Mouse (Mus musculus): ENCODE results near the gene Plod1.

Plod1 gene

GRCm38 (mm10) chr4:147938148-147939096, 1.9 kb upstream of the Plod1 start:
- DNase-seq (ENCODE audit: low read depth, low spot score), result peak; percentile 19

- DNase-seq (ENCODE audit: low read depth, low spot score), result no peak
Observed at GRCm38 (mm10) chr4:147937486-147937885, 919 bp upstream of the Plod1 start.

DNA sequence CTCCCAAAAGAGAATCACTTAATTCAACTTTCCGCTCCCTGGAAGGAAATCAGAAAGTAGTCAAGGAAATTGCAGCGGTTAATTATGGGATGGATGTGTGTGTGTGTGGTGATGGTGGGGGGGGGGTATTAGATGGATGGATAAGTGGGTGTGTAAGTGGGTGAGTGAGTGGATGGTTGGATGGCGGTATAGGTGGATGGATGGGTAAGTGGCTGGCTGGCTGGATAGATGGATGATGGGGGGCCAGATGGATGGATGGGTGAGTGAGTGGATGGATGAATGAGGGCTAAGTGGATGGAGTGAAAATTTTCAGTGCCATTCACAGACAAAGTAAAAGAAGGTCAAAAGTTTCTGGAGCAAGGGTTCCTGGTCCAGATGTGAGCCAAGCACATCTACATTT, 454 bp upstream of the Plod1 start:
- no peak for DNase-seq (ENCODE audit: low read depth, low spot score)

- no peak for DNase-seq (ENCODE audit: low read depth, low spot score)
Observed at GRCm38 (mm10) chr4:147935904-147936303, 663 bp downstream of the Plod1 start.

- no peak for DNase-seq (ENCODE audit: low read depth, low spot score)
Observed at GRCm38 (mm10) chr4:147934611-147935010, 2.0 kb downstream of the Plod1 start.

DNA sequence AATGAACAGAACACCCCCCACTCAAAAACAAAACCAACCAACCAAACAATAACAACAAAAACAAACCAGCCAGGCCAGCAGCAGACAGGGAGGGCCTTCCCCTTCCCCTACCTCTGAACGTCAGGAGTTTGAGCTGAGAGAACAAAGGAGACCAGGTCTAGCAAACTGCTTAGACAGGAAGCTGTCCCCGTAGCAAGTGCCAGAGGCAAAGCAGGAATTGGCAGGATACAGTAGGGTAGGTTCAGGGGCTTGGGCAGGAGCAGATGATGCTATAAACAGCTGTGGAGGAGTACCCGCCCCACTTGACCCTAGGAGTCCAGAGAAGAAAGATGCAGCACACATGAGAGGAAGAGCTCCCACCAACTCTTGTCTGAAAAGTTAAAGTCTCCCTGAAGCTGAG, 2.4 kb downstream of the Plod1 start:
- DNase-seq (ENCODE audit: low read depth, low spot score), result no peak

- DNase-seq (ENCODE audit: low read depth, low spot score), result no peak
Observed at GRCm38 (mm10) chr4:147930946-147931345, 5.6 kb downstream of the Plod1 start.

DNA sequence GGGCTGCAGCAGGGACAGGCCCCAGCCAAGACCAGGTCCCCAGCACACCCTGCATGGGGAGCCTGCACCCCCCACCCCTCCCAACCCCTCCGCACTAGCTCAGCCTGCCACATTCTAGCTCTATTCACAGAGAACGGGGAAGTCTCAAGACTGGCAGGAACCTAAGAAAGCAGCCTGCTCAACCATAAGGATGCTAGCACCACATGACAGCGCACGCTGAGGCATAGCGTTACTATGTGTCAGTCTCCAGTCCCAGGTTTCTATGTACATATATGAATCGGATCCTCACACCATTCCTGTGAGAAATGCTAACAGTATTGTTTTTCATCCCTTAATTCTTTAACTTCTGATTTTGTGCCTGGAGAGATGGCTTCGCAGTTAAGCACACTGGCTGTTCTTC, 8.0 kb downstream of the Plod1 start:
- DNase-seq (ENCODE audit: low read depth, low spot score), result no peak

DNA sequence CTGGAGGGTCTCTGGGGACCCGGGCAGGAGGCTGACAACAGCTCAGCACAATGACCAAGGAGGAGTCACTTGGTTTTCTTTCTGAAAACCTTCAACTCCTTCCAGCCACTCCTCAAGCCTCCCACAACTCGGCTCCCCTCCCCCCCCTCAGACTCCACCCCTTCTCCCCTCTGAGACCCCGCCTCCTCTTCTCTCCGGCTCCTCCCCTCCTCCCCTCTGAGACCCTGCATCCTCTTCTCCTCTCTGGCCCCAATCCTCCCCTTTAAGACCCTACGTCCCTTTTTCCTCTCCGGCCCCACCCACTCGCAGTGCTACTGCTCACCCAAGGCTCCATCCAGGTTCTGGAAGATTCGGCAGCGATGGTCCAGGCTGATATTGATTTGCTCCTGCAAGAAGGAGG, 8.4 kb downstream of the Plod1 start:
- DNase-seq (ENCODE audit: low read depth, low spot score), result no peak

- DNase-seq (ENCODE audit: low read depth, low spot score), result no peak
Observed at GRCm38 (mm10) chr4:147927705-147928104, 8.9 kb downstream of the Plod1 start.

DNA sequence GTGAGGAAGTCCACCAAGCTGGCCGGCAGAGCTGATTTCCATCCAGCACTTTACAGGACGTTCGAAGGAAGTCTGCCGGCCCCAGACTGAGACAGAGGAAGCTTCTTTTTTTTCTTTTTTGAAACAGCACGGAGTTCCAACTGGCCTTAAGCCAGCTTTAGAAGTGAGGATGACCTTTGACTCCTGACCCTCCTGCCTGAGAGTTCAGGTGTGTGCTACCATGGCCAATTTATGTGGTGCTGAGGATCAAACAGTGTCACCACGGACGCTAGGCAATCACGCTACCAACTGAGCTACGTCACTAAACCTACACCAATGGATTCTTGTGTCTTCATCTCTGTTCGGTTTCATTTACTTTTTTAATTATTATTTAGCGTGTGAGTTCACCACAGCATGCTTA, 14.2 kb downstream of the Plod1 start:
- DNase-seq (ENCODE audit: low read depth, low spot score), result no peak

- no peak for DNase-seq (ENCODE audit: low read depth, low spot score)
Observed at GRCm38 (mm10) chr4:147920973-147921372, 15.6 kb downstream of the Plod1 start.

DNA sequence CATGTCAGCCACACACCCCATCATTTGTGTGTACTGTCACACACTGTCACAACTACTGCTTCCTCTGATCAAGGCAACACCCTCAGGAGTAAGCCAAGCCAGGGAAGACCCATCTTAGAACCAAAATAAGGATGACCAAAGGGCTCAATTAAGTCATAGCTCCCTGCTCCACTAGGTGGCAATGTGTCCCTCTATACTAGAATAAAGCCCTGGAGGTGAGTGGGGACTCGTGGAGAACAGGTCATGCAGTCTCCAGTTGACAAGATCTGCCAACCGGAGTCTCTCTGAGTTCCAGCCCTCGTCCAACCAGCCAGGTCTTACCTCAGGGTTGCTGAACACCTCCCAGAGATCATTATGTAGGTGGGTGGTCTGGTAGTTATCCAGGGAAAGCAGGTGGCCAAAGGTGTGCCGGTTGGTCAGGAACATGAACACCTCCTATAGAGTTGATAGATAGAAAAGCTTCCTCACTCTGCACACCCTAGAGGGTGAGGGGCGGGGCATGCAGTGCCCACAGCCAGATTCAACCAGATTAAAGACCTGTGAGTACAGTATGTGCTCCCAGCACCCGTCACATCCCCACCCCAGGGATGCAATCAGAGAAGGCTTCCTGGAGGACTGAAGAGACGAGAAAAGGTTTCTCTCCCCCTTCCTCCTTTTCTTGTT, 18.0 kb downstream of the Plod1 start:
- DNase-seq (ENCODE audit: low read depth, low spot score), result no peak

DNA sequence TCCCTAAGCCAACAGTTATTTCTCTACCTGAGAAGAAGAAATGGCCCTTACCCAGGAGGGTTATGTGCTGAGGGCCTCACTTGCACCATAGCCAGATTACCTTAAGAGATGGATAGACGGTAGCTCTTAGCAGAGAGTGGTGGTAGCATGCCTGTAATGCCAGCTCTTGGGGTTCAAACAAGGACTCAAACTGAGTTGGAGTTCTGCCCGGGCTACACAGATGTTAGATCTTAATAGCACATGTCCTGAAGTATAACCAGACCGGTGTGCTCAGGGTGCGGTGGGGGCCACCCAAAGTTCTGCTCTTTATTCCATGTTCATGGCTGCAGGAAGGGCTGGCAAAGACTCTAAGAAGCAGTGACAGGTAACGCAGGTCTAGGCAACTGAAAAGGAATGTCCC, 27.1 kb downstream of the Plod1 start:
- no peak for DNase-seq (ENCODE audit: low read depth, low spot score)

DNA sequence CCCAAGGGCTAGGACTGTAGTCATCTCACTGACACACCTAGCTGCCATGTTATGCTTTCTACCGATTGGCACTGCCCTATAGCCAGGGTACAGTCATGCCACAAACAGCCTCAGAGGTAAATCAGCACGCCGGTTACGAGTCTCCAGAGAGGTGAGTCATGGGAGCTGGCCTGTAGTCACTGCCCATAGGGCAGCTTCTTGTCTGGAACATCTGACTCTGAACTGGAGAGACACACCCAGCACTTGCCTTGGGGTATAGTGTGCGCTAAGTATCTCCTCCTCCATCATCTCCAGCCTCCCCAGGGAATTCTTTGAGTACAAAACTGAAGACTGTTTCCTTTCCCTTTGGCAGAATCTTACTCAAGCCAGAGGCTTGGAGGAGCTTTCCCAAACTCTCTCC, 30.3 kb downstream of the Plod1 start:
- DNase-seq (ENCODE audit: low read depth, low spot score), result no peak

DNA sequence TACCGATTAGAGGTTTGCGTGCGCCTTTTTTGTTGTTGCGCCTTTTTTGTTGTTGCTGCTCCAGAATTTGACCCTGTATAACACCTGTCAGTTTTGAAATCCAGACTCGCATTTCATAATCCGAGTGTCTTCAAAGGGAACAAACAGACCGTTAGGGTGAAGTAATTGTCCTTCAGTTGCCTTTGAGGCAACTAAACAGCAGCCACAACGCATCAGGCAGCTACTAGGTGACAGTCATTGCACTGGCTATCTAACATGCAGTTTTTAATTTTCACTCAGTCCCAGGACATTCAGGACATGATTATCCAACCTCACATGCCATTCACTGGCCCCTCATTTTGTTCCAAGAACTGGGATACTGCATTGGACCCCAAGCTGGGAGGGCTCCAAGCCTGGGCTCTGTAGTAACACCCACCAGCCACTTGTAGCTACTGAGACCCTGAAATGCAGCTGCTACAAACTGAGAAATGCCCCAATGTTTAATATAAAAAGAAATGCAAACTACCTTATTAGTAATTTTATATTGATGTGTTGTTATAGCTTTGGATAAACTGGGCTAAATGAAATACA, 31.4 kb downstream of the Plod1 start:
- DNase-seq (ENCODE audit: low read depth, low spot score), result no peak

- DNase-seq (ENCODE audit: low read depth, low spot score), result peak; percentile 83
Observed at GRCm38 (mm10) chr4:147904313-147905089, 32.1 kb downstream of the Plod1 start, which contains the start of gene Mfn2. Gene Mfn2, minus strand, starts transcription at chr4:147904704.

GRCm38 (mm10) chr4:147903601-147904000, 33.0 kb downstream of the Plod1 start:
- DNase-seq (ENCODE audit: low read depth, low spot score), result no peak

- no peak for DNase-seq (ENCODE audit: low read depth, low spot score)
Observed at GRCm38 (mm10) chr4:147902906-147903500, 33.6 kb downstream of the Plod1 start.

DNA sequence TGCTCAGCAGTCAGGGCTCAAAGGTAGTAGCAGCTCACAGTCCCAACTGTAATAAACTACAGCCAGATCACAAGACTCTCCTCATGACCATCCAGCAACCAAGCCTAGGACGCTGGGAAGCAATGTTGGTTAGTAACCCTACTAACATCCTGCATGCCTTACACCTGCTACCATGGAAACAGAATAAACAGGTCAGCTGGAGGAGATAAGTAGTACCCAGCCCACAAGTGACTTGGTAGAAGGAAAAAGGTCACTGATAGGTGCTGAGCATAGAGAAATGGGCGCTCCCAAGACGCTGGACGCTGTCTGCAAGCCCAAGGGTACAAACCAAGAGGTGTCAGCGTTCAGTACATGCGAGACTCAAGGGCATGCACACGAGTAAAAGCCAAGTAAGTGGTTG, 36.1 kb downstream of the Plod1 start:
- no peak for DNase-seq (ENCODE audit: low read depth, low spot score)

- no peak for DNase-seq (ENCODE audit: low read depth, low spot score)
Observed at GRCm38 (mm10) chr4:147897348-147897747, 39.2 kb downstream of the Plod1 start.
